Mouse (Mus musculus) WW6 (cell line): ENCODE results near the gene Musk.

ENCODE experiments used
- DNase-seq: peaks from one replicate; pipeline ENCODE4 v3.0.0-alpha.2; 2013; ENCODE audit warnings: low read depth, low spot score

Musk gene

GRCm38 (mm10) chr4:58285687-58286086 is at the start of gene Musk:
TSS of gene Musk (plus strand) at chr4:58285960.
- DNase-seq = no peak

GRCm38 (mm10) chr4:58240416-58240815 is 45.3 kb upstream of the Musk start:
- no peak for DNase-seq

GRCm38 (mm10) chr4:58245544-58245943 is 40.2 kb upstream of the Musk start:
- no peak for DNase-seq

- DNase-seq = no peak
Measured at GRCm38 (mm10) chr4:58252381-58252780, 33.4 kb upstream of the Musk start.

- peak; percentile 20 for DNase-seq
Measured at GRCm38 (mm10) chr4:58253410-58253809, 32.4 kb upstream of the Musk start.

- peak; percentile 20 for DNase-seq
Measured at GRCm38 (mm10) chr4:58260767-58261166, 25.0 kb upstream of the Musk start.

- no peak for DNase-seq
Measured at GRCm38 (mm10) chr4:58266294-58266693, 19.5 kb upstream of the Musk start.

- no peak for DNase-seq
Measured at GRCm38 (mm10) chr4:58268897-58269542, 16.7 kb upstream of the Musk start.

- no peak for DNase-seq
Measured at GRCm38 (mm10) chr4:58269961-58270360, 15.8 kb upstream of the Musk start.

GRCm38 (mm10) chr4:58270956-58271355 is 14.8 kb upstream of the Musk start:
- no peak for DNase-seq

GRCm38 (mm10) chr4:58271504-58272162 is 14.1 kb upstream of the Musk start:
- no peak for DNase-seq

- DNase-seq = no peak
Measured at GRCm38 (mm10) chr4:58275261-58275895, 10.4 kb upstream of the Musk start.

GRCm38 (mm10) chr4:58278368-58278767 is 7.4 kb upstream of the Musk start:
- DNase-seq = no peak

GRCm38 (mm10) chr4:58280121-58280520 is 5.6 kb upstream of the Musk start:
- DNase-seq = no peak

- no peak for DNase-seq
Measured at GRCm38 (mm10) chr4:58286368-58287090, 769 bp downstream of the Musk start.

- DNase-seq = no peak
Measured at GRCm38 (mm10) chr4:58288753-58289152, 3.0 kb downstream of the Musk start.

- DNase-seq = no peak
Measured at GRCm38 (mm10) chr4:58291828-58292227, 6.1 kb downstream of the Musk start.

GRCm38 (mm10) chr4:58293099-58293498 is 7.3 kb downstream of the Musk start:
- no peak for DNase-seq

- DNase-seq = no peak
Measured at GRCm38 (mm10) chr4:58303862-58304261, 18.1 kb downstream of the Musk start.

- DNase-seq = no peak
Measured at GRCm38 (mm10) chr4:58304564-58304963, 18.8 kb downstream of the Musk start.

- no peak for DNase-seq
Measured at GRCm38 (mm10) chr4:58307421-58307820, 21.7 kb downstream of the Musk start.

- DNase-seq = no peak
Measured at GRCm38 (mm10) chr4:58313344-58313743, 27.6 kb downstream of the Musk start.
